Mouse (Mus musculus) heart, adult 2 months (tissue): ENCODE results near the gene Spred1.

Experiments used
- CTCF ChIP-seq: fragments of 200-600 bp; IDR thresholded peaks from 2 replicates; pipeline ENCODE4 v1.8.1; 2022; ENCODE audit warnings: antibody characterized with exemption, mild to moderate bottlenecking, moderate library complexity
- EP300 ChIP-seq: fragments of 200-500 bp; IDR thresholded peaks from 2 replicates; pipeline ENCODE4 v1.6.1; 2011; ENCODE audit warnings: low read depth, low read length, control low read depth; ENCODE audit not compliant: insufficient read depth
- POLR2A ChIP-seq: fragments of 200-500 bp; IDR thresholded peaks from 2 replicates; pipeline ENCODE4 v1.6.1; 2011; ENCODE audit warnings: mild to moderate bottlenecking, low read depth, low read length, control low read depth; ENCODE audit not compliant: insufficient read depth

- TF ChIP-seq CTCF (no peak), POLR2A (no peak), EP300 (no peak)
Measured at GRCm38 (mm10) chr2:117204534-117204933, 83.4 kb downstream of the Spred1 start.
